Mouse (Mus musculus) midbrain, embryonic 12.5 days (tissue): ENCODE measurements around the gene 1700015F17Rik. TPM values are rescaled to one million over a fixed set of nuclear protein-coding genes. Genes with fewer than 3 reads are reported as not detected.

Experiments
- ATAC-seq: fragments of 200-750 bp; cut with Nextera tagmentation; 2 replicates; pipeline ENCODE4 v1.8.0; 2017; ENCODE audit warnings: low read depth, moderate TSS enrichment, moderate library complexity; ENCODE audit not compliant: low FRiP score
- H3K27ac ChIP-seq: fragments of 300-500 bp; sonication (generic); replicated peaks from 2 replicates; pipeline ENCODE4 v1.5.1; 2016; ENCODE audit warnings: mild to moderate bottlenecking
- H3K27me3 ChIP-seq: fragments of 300-500 bp; sonication (generic); 2 replicates; pipeline ENCODE4 v1.6.1; 2016; ENCODE audit warnings: mild to moderate bottlenecking
- H3K36me3 ChIP-seq: fragments of 300-500 bp; sonication (generic); 2 replicates; pipeline ENCODE4 v1.6.1; 2016
- H3K4me1 ChIP-seq: fragments of 300-500 bp; sonication (generic); 2 replicates; pipeline ENCODE4 v1.6.1; 2016
- H3K4me2 ChIP-seq: fragments of 300-500 bp; sonication (generic); replicated peaks from 2 replicates; pipeline ENCODE4 v1.6.1; 2016; ENCODE audit warnings: mild to moderate bottlenecking, moderate library complexity
- H3K4me3 ChIP-seq: fragments of 300-500 bp; sonication (generic); 2 replicates; pipeline ENCODE4 v1.5.1; 2016; ENCODE audit warnings: mild to moderate bottlenecking
- H3K9ac ChIP-seq: fragments of 300-500 bp; sonication (generic); replicated peaks from 2 replicates; pipeline ENCODE4 v1.6.1; 2016; ENCODE audit warnings: mild to moderate bottlenecking, moderate library complexity
- H3K9me3 ChIP-seq: fragments of 300-500 bp; sonication (generic); 2 replicates; pipeline ENCODE4 v1.6.1; 2016; ENCODE audit warnings: mild to moderate bottlenecking
- WGBS: fragments of 180-500 bp; shearing (Covaris S2); methylation state at CpG from one replicate; pipeline ENCODE4 v1.1.7; 2016; 5-methylcytosine and 5-hydroxymethylcytosine counted together
- polyA plus RNA-seq: library from polyadenylated mRNA; unstranded; fragments of >200 nt; fragmentation: Nextera tagmentation; extraction: Ambion mirVana; gene quantifications from 2 replicates; pipeline ENCODE4 v1.2.1, GENCODE M21; 2016

The 1700015F17Rik gene
- not detected in 2 replicates for polyA plus RNA-seq

- Histone ChIP-seq H3K9me3 (no peaks in the 10 kb centered on the region), H3K27me3 (no peaks in the 10 kb centered on the region), H3K27ac (no peak within 1 kb of the TSS), H3K9ac (no peak within 1 kb of the TSS), H3K4me2 (no peak within 1 kb of the TSS), H3K4me1 (no peaks in the 10 kb centered on the region), H3K36me3 (no peaks in the 10 kb centered on the region), H3K4me3 (no peak within 1 kb of the TSS)
- 91% methylated on average over 6 of the region's 6 CpGs for WGBS
- no peak for ATAC-seq
These were observed at the start of gene 1700015F17Rik for GRCm38 (mm10) chr5:5479043-5479442. Gene 1700015F17Rik (minus strand): TSS chr5:5479143.

GRCm38 (mm10) chr5:5515411-5515810, 36.5 kb upstream of the 1700015F17Rik start:
- Histone ChIP-seq H3K4me1 (peaks cover 8% of the 10 kb centered on the region), H3K27ac (no peak overlapping the region), H3K9me3 (no peaks in the 10 kb centered on the region), H3K36me3 (0 out of 2 replicates have a peak, but pooled peaks cover 5% of the 10 kb centered on the region), H3K4me2 (peak overlapping the region; percentile 73; the same call in 1 of the 2 replicates), H3K4me3 (no peak overlapping the region), H3K9ac (no peak overlapping the region), H3K27me3 (peaks cover 4% of the 10 kb centered on the region; the same call in 1 of the 2 replicates)
- ATAC-seq: no peak
- 81% methylated on average over 5 of the region's 5 CpGs for WGBS

- ATAC-seq: peak; percentile 95
- H3K36me3 ChIP-seq: 0 out of 2 replicates have a peak, but pooled peaks cover 5% of the 10 kb centered on the region
- peaks cover 4% of the 10 kb centered on the region; the same call in 1 of the 2 replicates for H3K27me3 ChIP-seq
- H3K9ac ChIP-seq: peak within 1 kb of the TSS; percentile 63
- H3K9me3 ChIP-seq: no peaks in the 10 kb centered on the region
- H3K27ac ChIP-seq: peak within 1 kb of the TSS; percentile 84
- under 1% methylated on average over 79 of the region's 79 CpGs for WGBS
- H3K4me3 ChIP-seq: peak within 1 kb of the TSS; percentile 71
- peaks cover 9% of the 10 kb centered on the region for H3K4me1 ChIP-seq
- H3K4me2 ChIP-seq: peak within 1 kb of the TSS; percentile 73
These were observed 35.5 kb upstream of the 1700015F17Rik start, which contains the start of gene Cldn12 for GRCm38 (mm10) chr5:5514196-5515076. Gene Cldn12 (minus strand): TSS chr5:5514958.

- 81% methylated on average over 3 of the region's 3 CpGs for WGBS
- no peaks in the 10 kb centered on the region for H3K9me3 ChIP-seq
- ATAC-seq: no peak
These were observed 32.5 kb upstream of the 1700015F17Rik start for GRCm38 (mm10) chr5:5511401-5511800.

GRCm38 (mm10) chr5:5510989-5511388, 32.0 kb upstream of the 1700015F17Rik start:
- 74% methylated on average over 5 of the region's 5 CpGs for WGBS

More at GRCm38 (mm10) chr5:5511401-5511800, 32.5 kb upstream of the 1700015F17Rik start:
- Histone ChIP-seq H3K9ac (no peak overlapping the region), H3K27ac (no peak overlapping the region), H3K27me3 (no peaks in the 10 kb centered on the region), H3K4me3 (no peak overlapping the region), H3K36me3 (peaks cover 10% of the 10 kb centered on the region; the same call in 1 of the 2 replicates), H3K4me1 (peaks cover 22% of the 10 kb centered on the region), H3K4me2 (no peak overlapping the region)

GRCm38 (mm10) chr5:5510304-5510887, 31.5 kb upstream of the 1700015F17Rik start:
- peaks cover 22% of the 10 kb centered on the region for H3K4me1 ChIP-seq
- no peaks in the 10 kb centered on the region for H3K9me3 ChIP-seq
- peaks cover 11% of the 10 kb centered on the region; the same call in 1 of the 2 replicates for H3K36me3 ChIP-seq
- 65% methylated on average over 10 of the region's 10 CpGs for WGBS
- H3K9ac ChIP-seq: no peak overlapping the region
- no peaks in the 10 kb centered on the region for H3K27me3 ChIP-seq
- no peak overlapping the region for H3K4me3 ChIP-seq
- no peak for ATAC-seq
- H3K4me2 ChIP-seq: no peak overlapping the region
- H3K27ac ChIP-seq: no peak overlapping the region

More at GRCm38 (mm10) chr5:5510989-5511388, 32.0 kb upstream of the 1700015F17Rik start:
- Histone ChIP-seq H3K4me1 (peaks cover 22% of the 10 kb centered on the region), H3K9ac (no peak overlapping the region), H3K27me3 (no peaks in the 10 kb centered on the region), H3K9me3 (no peaks in the 10 kb centered on the region), H3K4me3 (no peak overlapping the region), H3K27ac (no peak overlapping the region), H3K4me2 (no peak overlapping the region), H3K36me3 (peaks cover 11% of the 10 kb centered on the region; the same call in 1 of the 2 replicates)
- ATAC-seq: no peak

- peaks cover 18% of the 10 kb centered on the region for H3K4me1 ChIP-seq
- H3K4me2 ChIP-seq: peak overlapping the region; percentile 6; the same call in 1 of the 2 replicates
- peak; percentile 36 for ATAC-seq
- 0 out of 2 replicates have a peak overlapping the region, but pooled peaks have one; percentile 44 for H3K27ac ChIP-seq
- H3K36me3 ChIP-seq: peaks cover 11% of the 10 kb centered on the region; the same call in 1 of the 2 replicates
- H3K9ac ChIP-seq: 0 out of 2 replicates have a peak overlapping the region, but pooled peaks have one; percentile 0
- 78% methylated on average over 10 of the region's 10 CpGs for WGBS
- H3K9me3 ChIP-seq: no peaks in the 10 kb centered on the region
- H3K27me3 ChIP-seq: no peaks in the 10 kb centered on the region
- no peak overlapping the region for H3K4me3 ChIP-seq
These were observed 29.3 kb upstream of the 1700015F17Rik start for GRCm38 (mm10) chr5:5508231-5508630.

- Histone ChIP-seq H3K9ac (0 out of 2 replicates have a peak overlapping the region, but pooled peaks have one; percentile 0), H3K4me2 (peak overlapping the region; percentile 6; the same call in 1 of the 2 replicates), H3K4me3 (no peak overlapping the region), H3K36me3 (peaks cover 11% of the 10 kb centered on the region; the same call in 1 of the 2 replicates), H3K9me3 (no peaks in the 10 kb centered on the region), H3K4me1 (peaks cover 18% of the 10 kb centered on the region), H3K27ac (0 out of 2 replicates have a peak overlapping the region, but pooled peaks have one; percentile 44), H3K27me3 (no peaks in the 10 kb centered on the region)
- 41% methylated on average over 20 of the region's 20 CpGs for WGBS
- ATAC-seq: peak; percentile 82
These were observed 28.8 kb upstream of the 1700015F17Rik start for GRCm38 (mm10) chr5:5507701-5508225.

GRCm38 (mm10) chr5:5504456-5504855, 25.5 kb upstream of the 1700015F17Rik start:
- Histone ChIP-seq H3K36me3 (peaks cover 6% of the 10 kb centered on the region; the same call in 1 of the 2 replicates), H3K27ac (no peak overlapping the region), H3K9ac (no peak overlapping the region), H3K4me3 (no peak overlapping the region), H3K4me1 (peaks cover 13% of the 10 kb centered on the region), H3K4me2 (no peak overlapping the region), H3K27me3 (no peaks in the 10 kb centered on the region), H3K9me3 (no peaks in the 10 kb centered on the region)
- ATAC-seq: no peak
- 91% methylated on average over 13 of the region's 13 CpGs for WGBS

GRCm38 (mm10) chr5:5503381-5503780, 24.4 kb upstream of the 1700015F17Rik start:
- Histone ChIP-seq H3K9ac (no peak overlapping the region), H3K27ac (no peak overlapping the region)
- WGBS: 87% methylated on average over 4 of the region's 4 CpGs

GRCm38 (mm10) chr5:5501583-5501982, 22.6 kb upstream of the 1700015F17Rik start:
- no peak overlapping the region for H3K27ac ChIP-seq
- peaks cover 3% of the 10 kb centered on the region; the same call in 1 of the 2 replicates for H3K36me3 ChIP-seq
- H3K9ac ChIP-seq: no peak overlapping the region
- no peak overlapping the region for H3K4me2 ChIP-seq
- H3K27me3 ChIP-seq: no peaks in the 10 kb centered on the region
- H3K9me3 ChIP-seq: no peaks in the 10 kb centered on the region
- H3K4me1 ChIP-seq: no peaks in the 10 kb centered on the region
- WGBS: 88% methylated on average over 2 of the region's 2 CpGs
- H3K4me3 ChIP-seq: no peak overlapping the region
- ATAC-seq: no peak

More at GRCm38 (mm10) chr5:5503381-5503780, 24.4 kb upstream of the 1700015F17Rik start:
- Histone ChIP-seq H3K4me3 (no peak overlapping the region), H3K36me3 (peaks cover 6% of the 10 kb centered on the region; the same call in 1 of the 2 replicates), H3K9me3 (no peaks in the 10 kb centered on the region), H3K4me1 (peaks cover 10% of the 10 kb centered on the region), H3K27me3 (no peaks in the 10 kb centered on the region), H3K4me2 (no peak overlapping the region)
- ATAC-seq: no peak
